Mouse (Mus musculus) liver, embryonic 13.5 days (tissue): ENCODE measurements around the gene Nme1. TPM values are rescaled to one million over a fixed set of nuclear protein-coding genes. Genes with fewer than 3 reads are reported as not detected.
"Not testable (repeated sequence)": the region's sequence is repeated elsewhere in the genome, so short reads cannot be mapped to it uniquely, and the experiment has no call there.

Experiments used
- ATAC-seq: fragments of 200-750 bp; cut with Nextera tagmentation; 2 replicates; pipeline ENCODE4 v1.8.0; 2017; ENCODE audit warnings: low read depth, mild to moderate bottlenecking, moderate number of reproducible peaks, moderate library complexity
- DNase-seq: peaks from one replicate; pipeline ENCODE4 v3.0.0; 2022
- H3K27ac ChIP-seq: fragments of 300-500 bp; sonication (generic); 2 replicates; pipeline ENCODE4 v1.5.1; 2015; ENCODE audit warnings: moderate library complexity, mild to moderate bottlenecking, inconsistent platforms
- H3K27me3 ChIP-seq: fragments of 300-500 bp; sonication (generic); 2 replicates; pipeline ENCODE4 v1.6.1; 2015; ENCODE audit warnings: mild to moderate bottlenecking, inconsistent platforms
- H3K36me3 ChIP-seq: fragments of 300-500 bp; sonication (generic); 2 replicates; pipeline ENCODE4 v1.6.1; 2015; ENCODE audit warnings: mild to moderate bottlenecking, inconsistent platforms
- H3K4me1 ChIP-seq: fragments of 300-500 bp; sonication (generic); replicated peaks from 2 replicates; pipeline ENCODE4 v1.6.1; 2015; ENCODE audit warnings: inconsistent platforms
- H3K4me2 ChIP-seq: fragments of 300-500 bp; sonication (generic); 2 replicates; pipeline ENCODE4 v1.6.1; 2015; ENCODE audit warnings: inconsistent platforms, mild to moderate bottlenecking, moderate library complexity
- H3K4me3 ChIP-seq: fragments of 300-500 bp; sonication (generic); replicated peaks from 2 replicates; pipeline ENCODE4 v1.5.1; 2015; ENCODE audit warnings: mild to moderate bottlenecking, inconsistent platforms
- H3K9ac ChIP-seq: fragments of 300-500 bp; sonication (generic); 2 replicates; pipeline ENCODE4 v1.6.1; 2015; ENCODE audit warnings: mild to moderate bottlenecking, inconsistent platforms
- H3K9me3 ChIP-seq: fragments of 300-500 bp; sonication (generic); replicated peaks from 2 replicates; pipeline ENCODE4 v1.6.1; 2016; ENCODE audit warnings: inconsistent platforms
- WGBS: fragments of 180-500 bp; shearing (Covaris S2); methylation state at CpG from one replicate; pipeline ENCODE4 v1.1.7; 2015; ENCODE audit not compliant: insufficient replicate concordance; 5-methylcytosine and 5-hydroxymethylcytosine counted together
- polyA plus RNA-seq: library from polyadenylated mRNA; unstranded; fragments of >200 nt; fragmentation: Nextera tagmentation; extraction: Ambion mirVana; gene quantifications from 2 replicates; pipeline ENCODE4 v1.2.1, GENCODE M21; 2015

Nme1 gene
- polyA plus RNA-seq, 1 experiment from 2014 or later, result 207 TPM

- Histone ChIP-seq H3K4me2 (no peak overlapping the region), H3K36me3 (peaks cover 28% of the 10 kb centered on the region), H3K4me1 (no peaks in the 10 kb centered on the region), H3K4me3 (no peak overlapping the region), H3K9me3 (no peaks in the 10 kb centered on the region), H3K27ac (no peak overlapping the region), H3K9ac (no peak overlapping the region), H3K27me3 (no peaks in the 10 kb centered on the region)
- no peak for ATAC-seq
- DNase-seq, result no peak
- 28% methylated on average over 2 of the region's 2 CpGs for WGBS
These were observed 27.4 kb downstream of the Nme1 start for GRCm38 (mm10) chr11:93940906-93941305.

GRCm38 (mm10) chr11:93929106-93929505 lies 39.2 kb downstream of the Nme1 start:
- Histone ChIP-seq H3K4me1 (no peaks in the 10 kb centered on the region), H3K27ac (no peak overlapping the region), H3K4me2 (no peak overlapping the region), H3K4me3 (no peak overlapping the region), H3K9ac (no peak overlapping the region), H3K27me3 (no peaks in the 10 kb centered on the region), H3K36me3 (peaks cover 52% of the 10 kb centered on the region), H3K9me3 (no peaks in the 10 kb centered on the region)
- DNase-seq (no peak), ATAC-seq (no peak)

GRCm38 (mm10) chr11:93915019-93915418 lies 53.3 kb downstream of the Nme1 start:
- not testable (repeated sequence) for H3K27me3 ChIP-seq, H3K4me2 ChIP-seq, H3K9ac ChIP-seq, H3K27ac ChIP-seq, ATAC-seq, DNase-seq, H3K4me3 ChIP-seq, H3K9me3 ChIP-seq
- WGBS, result 85% methylated on average over 2 of the region's 2 CpGs
- Histone ChIP-seq H3K36me3 (peaks cover 55% of the 10 kb centered on the region), H3K4me1 (peaks cover 12% of the 10 kb centered on the region)

DNA sequence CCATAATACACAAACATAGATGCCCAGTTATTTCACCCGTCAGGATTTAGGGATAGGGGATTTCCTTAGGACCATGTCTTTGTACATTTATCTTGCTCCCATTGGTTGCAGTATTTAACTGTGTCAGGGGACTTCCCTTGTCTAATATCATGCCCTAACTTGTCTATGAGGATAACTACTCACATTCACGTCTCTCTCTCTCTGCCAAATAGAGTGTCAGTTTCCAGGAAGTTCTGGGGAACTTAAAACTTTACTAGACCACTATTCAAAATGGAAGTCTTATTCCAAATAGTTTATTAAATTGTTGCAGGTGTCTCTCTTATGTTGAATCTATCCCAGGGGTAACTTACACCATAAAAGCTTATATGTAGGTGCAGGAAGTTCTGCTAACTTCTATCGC lies 56.7 kb downstream of the Nme1 start:
- WGBS, result 88% methylated on average over 3 of the region's 3 CpGs
- H3K36me3 ChIP-seq, result peaks cover 57% of the 10 kb centered on the region

GRCm38 (mm10) chr11:93908829-93909228 lies 59.5 kb downstream of the Nme1 start:
- no peaks in the 10 kb centered on the region for H3K9me3 ChIP-seq
- WGBS, result 72% methylated on average over 9 of the region's 9 CpGs
- no peak overlapping the region for H3K27ac ChIP-seq
- H3K27me3 ChIP-seq, result no peaks in the 10 kb centered on the region
- DNase-seq (no peak), ATAC-seq (no peak)
- no peak overlapping the region for H3K4me2 ChIP-seq
- H3K9ac ChIP-seq, result no peak overlapping the region
- peaks cover 53% of the 10 kb centered on the region for H3K36me3 ChIP-seq
- peaks cover 3% of the 10 kb centered on the region; the same call in 1 of the 2 replicates for H3K4me1 ChIP-seq
- no peak overlapping the region for H3K4me3 ChIP-seq

More for the DNA sequence above, 56.7 kb downstream of the Nme1 start:
- no peak for DNase-seq
- Histone ChIP-seq H3K27ac (no peak overlapping the region), H3K27me3 (no peaks in the 10 kb centered on the region), H3K9me3 (no peaks in the 10 kb centered on the region), H3K9ac (no peak overlapping the region), H3K4me3 (no peak overlapping the region), H3K4me1 (peaks cover 12% of the 10 kb centered on the region), H3K4me2 (no peak overlapping the region)
- ATAC-seq, result no peak

DNA sequence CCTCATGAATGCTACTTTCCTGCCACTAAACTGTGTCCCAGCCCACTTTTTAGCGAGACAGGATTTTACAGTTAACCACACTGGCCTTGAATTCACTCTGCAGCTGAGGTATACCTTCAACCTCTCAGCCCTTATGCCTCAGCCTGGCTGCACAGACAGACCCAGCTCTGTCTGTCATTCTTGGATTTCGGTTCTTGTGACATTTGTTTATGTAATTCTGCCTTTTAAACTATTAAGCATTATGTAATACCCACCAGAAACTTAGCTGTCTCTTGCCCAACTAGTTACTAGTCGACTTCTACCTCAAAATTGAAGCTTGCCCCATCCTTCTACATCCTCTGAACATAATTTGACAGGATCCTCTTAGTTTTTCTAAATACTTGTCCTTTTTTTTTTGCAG lies 60.5 kb downstream of the Nme1 start:
- no peak for DNase-seq
- peaks cover 47% of the 10 kb centered on the region for H3K36me3 ChIP-seq

More for the DNA sequence above, 60.5 kb downstream of the Nme1 start:
- H3K4me1 ChIP-seq, result no peaks in the 10 kb centered on the region
- 64% methylated on average over 3 of the region's 3 CpGs for WGBS
- H3K4me2 ChIP-seq, result no peak overlapping the region
- no peak for ATAC-seq
- H3K9ac ChIP-seq, result no peak overlapping the region
- H3K9me3 ChIP-seq, result no peaks in the 10 kb centered on the region
- H3K27me3 ChIP-seq, result no peaks in the 10 kb centered on the region
- no peak overlapping the region for H3K27ac ChIP-seq
- no peak overlapping the region for H3K4me3 ChIP-seq

Other genes with a start within 250 kb of the Nme1 start
- gene Utp18, start 82.8 kb downstream of the Nme1 start, polyA plus RNA-seq, result 22.4 and 29.1 TPM in 2 replicates
- gene Mbtd1, start 82.7 kb downstream of the Nme1 start, polyA plus RNA-seq, result 7.8 and 8.5 TPM in 2 replicates
- gene Nme2, start 12.3 kb downstream of the Nme1 start, polyA plus RNA-seq, result 81.5 and 82.6 TPM in 2 replicates
- gene Gm20390, start 228 bp downstream of the Nme1 start, polyA plus RNA-seq, result 247 and 263 TPM in 2 replicates
- 9.1 and 10.0 TPM in 2 replicates for gene Spag9, start 27.6 kb upstream of the Nme1 start, polyA plus RNA-seq
- 9.5 and 12.4 TPM in 2 replicates for gene Tob1, start 242.9 kb upstream of the Nme1 start, polyA plus RNA-seq